Mouse (Mus musculus) neutrophil, adult 59 days (primary cell): ENCODE measurements around the gene Olfr17. TPM values are rescaled to one million over a fixed set of nuclear protein-coding genes. Genes with fewer than 3 reads are reported as not detected.

Source experiments
- total RNA-seq, 2 experiments: library from RNA; stranded (reverse); gene quantifications; 1 replicate in 1 of 2; 2 replicates in 1 of 2; pipeline ENCODE4 v1.2.4; 2023

Olfr17 gene
- total RNA-seq: not detected

DNA sequence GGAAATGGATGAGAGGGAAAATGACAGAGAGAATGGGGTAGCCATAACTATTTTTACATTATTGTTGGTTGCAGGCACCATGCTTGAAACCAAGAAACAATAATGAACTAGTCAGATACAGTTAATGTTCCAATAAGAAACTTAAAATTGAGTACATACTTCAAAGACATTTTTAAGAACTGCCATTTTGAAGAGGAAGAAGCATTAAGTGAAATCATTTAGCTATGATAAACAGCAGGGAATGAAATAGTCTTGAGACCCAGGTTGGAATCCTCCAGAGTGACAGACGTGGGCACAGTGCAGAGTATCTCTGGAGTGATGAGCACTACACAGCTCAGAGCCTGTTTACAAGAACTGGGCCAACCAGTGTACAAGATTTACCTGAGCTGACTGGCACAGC lies at the start of gene Olfr17:
Olfr17 (plus strand) TSS at position 301 of the 400 bp plus-strand sequence.

DNA sequence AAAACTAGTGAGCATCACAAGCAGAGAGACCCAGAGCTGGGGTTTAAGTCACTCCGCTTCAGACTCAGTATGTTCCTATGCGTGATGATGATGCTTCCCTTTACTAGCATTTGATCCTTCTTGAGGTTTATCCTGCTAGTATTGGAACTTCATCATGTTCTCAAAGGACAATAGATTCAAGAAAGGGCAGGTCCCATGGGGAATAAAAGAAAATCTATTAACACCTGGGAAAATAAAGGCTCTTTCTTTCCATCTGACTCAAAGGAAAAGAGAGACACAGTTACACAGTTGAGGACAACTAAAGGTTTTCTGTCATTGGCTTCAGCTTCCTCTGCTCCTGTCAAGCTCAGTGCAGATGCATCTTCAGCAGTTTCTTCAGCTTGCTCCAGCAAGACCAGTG lies 22.3 kb upstream of the Olfr17 start, which contains the start of gene Olfr714:
Olfr714 (plus strand) TSS at position 301 of the 400 bp plus-strand sequence.

GRCm38 (mm10) chr7:107110269-107110668 lies 17.2 kb downstream of the Olfr17 start, which contains the start of gene Olfr715b:
TSS of gene Olfr715b (minus strand) at chr7:107110369.

DNA sequence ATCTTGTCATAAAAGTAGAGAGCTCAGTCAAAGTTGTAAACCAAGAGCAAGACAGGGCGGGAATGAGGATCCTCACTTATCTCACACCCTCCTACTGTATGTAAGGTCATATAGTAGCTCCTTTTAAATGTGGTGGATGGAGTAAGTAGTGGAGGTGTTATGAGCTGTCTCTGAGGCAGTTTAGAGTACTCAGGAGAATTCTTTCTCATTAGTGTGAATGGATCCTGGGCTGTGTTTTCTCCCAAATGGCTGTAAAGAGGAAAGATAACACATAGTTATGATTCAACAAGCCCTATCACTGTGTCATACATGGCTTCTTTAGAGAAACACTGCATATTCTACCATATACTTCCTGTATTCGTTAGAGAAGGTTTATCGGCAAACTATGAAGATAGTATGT lies 38.0 kb downstream of the Olfr17 start, which contains the start of gene Olfr715:
Olfr715 (minus strand) TSS at position 101 of the 400 bp plus-strand sequence.

GRCm38 (mm10) chr7:107138027-107138426 lies 45.0 kb downstream of the Olfr17 start, which contains the start of gene Olfr716:
TSS of gene Olfr716 (plus strand) at chr7:107138327.

Other genes starting within 250 kb of the Olfr17 start
- not detected for gene Olfr703, start 249.9 kb upstream of the Olfr17 start, total RNA-seq
- not detected for gene Olfr704, start 230.0 kb upstream of the Olfr17 start, total RNA-seq
- gene Olfr705, start 216.3 kb upstream of the Olfr17 start, total RNA-seq: not detected
- gene Olfr706, start 205.1 kb upstream of the Olfr17 start, total RNA-seq: not detected
- gene Olfr707, start 192.0 kb upstream of the Olfr17 start, total RNA-seq: not detected
- not detected for gene Olfr1532-ps1, start 185.2 kb upstream of the Olfr17 start, total RNA-seq
- under 1 TPM; 0.07 to 0.22 TPM for gene Olfr709-ps1, start 161.0 kb upstream of the Olfr17 start, total RNA-seq
- not detected for gene Olfr710, start 144.9 kb upstream of the Olfr17 start, total RNA-seq
- not detected for gene Olfr6, start 129.3 kb upstream of the Olfr17 start, total RNA-seq
- not detected for gene Olfr711, start 117.8 kb upstream of the Olfr17 start, total RNA-seq
- not detected for gene Olfr2, start 87.1 kb upstream of the Olfr17 start, total RNA-seq
- gene Olfr713, start 62.0 kb upstream of the Olfr17 start, total RNA-seq: not detected
- gene Olfr714, start 22.2 kb upstream of the Olfr17 start, total RNA-seq: not detected
- not detected for gene Olfr715b, start 17.1 kb downstream of the Olfr17 start, total RNA-seq
- gene Olfr715, start 37.9 kb downstream of the Olfr17 start, total RNA-seq: not detected
- gene Olfr716, start 45.1 kb downstream of the Olfr17 start, total RNA-seq: not detected
- gene Nlrp14, start 73.8 kb downstream of the Olfr17 start, total RNA-seq: not detected
- not detected for gene Rbmxl2, start 116.2 kb downstream of the Olfr17 start, total RNA-seq